Mouse (Mus musculus) frontal cortex, postnatal 14 days (tissue): Measurements from ENCODE around the gene Pdxp.
A peak's percentile ranks its signal among the peaks of the same experiment; 100 is the strongest.

Experiments used
- DNase-seq, 2 experiments: peaks; one replicate each; pipeline ENCODE4 v3.0.0; 2022; ENCODE audit warnings: low spot score in 2 of 2

Pdxp gene

DNA sequence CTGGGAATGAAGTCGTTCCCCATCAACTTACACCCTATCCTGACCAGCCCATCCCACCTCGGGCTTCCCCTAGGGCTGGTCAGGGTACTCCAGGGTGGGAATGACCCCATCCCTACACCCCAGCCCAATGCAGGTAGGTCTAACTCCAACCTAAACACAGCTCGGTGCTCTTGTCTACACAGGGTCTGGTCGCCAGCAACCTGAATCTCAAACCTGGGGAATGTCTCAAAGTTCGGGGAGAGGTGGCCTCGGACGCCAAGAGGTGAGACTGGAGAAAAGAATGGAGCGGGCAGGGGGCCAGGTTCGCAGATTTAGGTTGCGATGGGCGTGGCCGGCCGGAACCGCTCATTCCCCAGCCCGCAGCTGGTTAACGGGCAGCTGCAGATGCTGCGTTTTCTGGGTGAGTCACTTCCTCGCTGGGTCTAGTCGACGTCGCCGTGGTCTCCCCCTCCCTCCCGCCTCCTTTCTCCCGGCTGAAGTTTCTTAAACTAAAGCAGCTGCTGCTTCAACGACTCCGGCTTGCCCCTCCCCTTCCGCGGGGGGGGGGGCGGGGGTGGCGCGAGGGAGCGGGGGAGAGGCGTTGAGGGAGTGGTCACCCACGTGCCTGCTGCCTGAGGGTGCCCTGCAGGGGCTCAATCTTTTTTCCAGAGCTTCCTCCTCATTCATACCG lies 14.2 kb downstream of the Pdxp start:
- peak in 1 of 2 experiments; percentile 48 for DNase-seq

DNA sequence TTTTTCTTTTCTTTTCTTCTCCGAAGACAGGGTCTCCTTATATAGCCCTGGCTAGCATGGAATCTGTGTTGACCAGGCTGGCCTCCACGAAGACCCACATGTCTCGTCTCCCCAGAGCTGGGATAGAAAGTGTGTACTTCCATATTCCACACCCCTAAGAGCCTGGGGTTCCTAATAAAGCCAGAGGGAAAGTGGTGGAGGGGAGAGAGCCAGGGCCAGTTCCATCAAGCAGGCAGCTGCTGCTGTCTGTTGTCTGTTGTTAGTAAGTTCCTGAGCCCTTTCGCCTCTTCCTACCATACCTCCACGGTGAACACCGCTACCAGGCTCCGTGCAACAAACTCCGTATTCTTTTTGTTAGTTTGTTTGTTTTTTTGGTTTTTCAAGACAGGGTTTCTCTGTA lies 14.8 kb downstream of the Pdxp start:
- no peak for DNase-seq

DNA sequence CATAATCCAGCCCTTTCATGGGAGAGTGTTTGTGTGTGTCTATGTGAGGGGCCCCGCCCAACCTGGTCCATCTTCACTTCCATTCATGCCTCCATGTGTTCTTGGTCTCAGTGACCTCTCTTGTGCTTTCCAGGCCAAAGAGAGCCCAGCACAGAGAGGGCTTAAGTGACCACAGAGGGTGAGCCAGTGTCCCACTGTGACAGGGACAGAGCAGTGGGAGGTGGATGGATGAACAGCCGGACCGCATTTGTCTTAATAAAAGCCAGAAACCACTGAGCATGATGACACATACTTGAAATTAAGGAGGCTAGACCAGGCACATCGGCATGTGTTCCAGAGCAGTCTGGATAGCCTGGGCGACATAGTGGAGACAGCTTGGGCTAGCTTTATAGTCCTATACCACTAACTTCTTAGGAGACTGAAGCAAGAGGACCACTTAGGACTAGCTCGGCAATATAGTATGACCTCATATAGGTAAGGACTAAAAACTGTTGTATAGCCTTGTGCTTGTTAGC lies 16.5 kb downstream of the Pdxp start:
- DNase-seq = no peak

DNA sequence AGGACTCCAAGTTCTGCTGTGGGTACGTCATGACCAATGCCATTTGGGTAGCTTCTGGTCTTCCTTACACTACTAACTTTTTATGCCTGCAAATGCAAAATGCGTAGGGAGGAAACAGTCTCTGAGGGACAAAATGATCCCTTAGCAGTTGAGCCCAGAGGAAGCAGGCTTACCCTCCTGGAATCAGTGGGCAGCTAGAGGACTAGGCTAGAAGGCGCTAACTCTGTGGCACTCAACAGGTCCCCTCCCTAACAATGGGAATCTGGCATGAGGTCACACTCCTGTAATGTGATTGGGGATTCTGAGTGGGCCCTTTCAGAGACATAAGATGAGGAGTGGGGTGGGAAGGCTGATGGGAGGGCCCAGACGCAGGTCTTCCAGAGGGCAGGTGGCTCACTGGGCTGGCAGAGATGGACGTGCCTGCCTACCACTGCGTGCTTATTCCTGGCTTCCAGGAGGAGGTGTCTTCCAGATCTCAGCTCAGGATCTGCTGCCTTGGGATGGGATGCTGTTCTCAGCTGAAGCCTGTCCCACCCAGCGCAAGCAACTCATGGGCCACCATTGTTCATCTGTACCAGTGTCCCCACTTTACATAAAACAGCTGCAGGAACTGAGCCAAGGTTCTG lies 17.2 kb downstream of the Pdxp start:
- no peak for DNase-seq

DNA sequence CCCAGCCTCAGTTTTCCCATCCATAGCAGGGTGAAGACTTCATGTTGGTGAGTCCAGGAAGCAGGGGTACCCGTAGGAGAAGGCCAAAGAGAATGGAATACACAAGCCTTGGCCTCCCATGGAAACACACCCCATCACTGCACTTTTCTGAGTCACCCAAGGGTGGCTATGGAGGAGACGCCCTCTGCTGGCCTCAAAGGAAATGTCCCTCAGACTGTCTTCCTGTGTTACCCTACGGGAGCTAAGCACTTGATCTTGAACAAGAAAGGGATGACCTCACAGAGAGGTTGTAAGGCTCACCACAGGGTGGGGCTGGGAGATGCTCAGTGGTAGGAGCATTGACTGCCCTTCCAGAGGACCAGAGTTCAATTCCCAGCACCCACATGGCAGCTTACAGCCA lies 17.9 kb downstream of the Pdxp start:
- no peak for DNase-seq

DNA sequence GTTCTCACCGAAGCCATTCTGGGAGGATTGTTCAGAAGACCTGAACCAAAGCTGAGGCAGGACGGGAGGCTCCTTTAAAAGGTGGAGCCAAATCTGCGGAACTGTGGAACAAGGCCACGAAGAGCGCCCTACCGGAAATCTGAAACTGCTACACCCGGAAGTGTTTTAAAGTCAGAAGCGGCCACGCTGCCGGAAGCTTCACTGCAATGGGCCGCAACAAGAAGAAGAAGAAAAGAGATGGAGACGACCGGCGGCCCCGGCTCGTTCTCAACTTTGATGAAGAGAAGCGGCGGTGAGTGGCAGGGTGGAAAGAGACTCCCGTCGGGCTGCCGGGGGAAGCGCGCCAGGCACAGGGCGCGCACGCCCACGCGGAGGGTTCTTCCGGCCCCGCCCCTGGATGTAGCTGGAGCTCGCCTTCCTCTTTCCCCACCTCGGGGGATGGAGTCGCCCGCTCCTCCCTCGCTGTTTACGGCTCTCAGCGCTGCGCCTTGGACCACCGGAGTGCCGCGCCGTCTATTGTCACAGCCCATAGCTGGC lies 21.1 kb downstream of the Pdxp start, which contains the start of gene Nol12:
Gene Nol12, plus strand, starts transcription at position 150 of the 537 bp plus-strand sequence.
- peak; percentile 68 to 78 for DNase-seq

DNA sequence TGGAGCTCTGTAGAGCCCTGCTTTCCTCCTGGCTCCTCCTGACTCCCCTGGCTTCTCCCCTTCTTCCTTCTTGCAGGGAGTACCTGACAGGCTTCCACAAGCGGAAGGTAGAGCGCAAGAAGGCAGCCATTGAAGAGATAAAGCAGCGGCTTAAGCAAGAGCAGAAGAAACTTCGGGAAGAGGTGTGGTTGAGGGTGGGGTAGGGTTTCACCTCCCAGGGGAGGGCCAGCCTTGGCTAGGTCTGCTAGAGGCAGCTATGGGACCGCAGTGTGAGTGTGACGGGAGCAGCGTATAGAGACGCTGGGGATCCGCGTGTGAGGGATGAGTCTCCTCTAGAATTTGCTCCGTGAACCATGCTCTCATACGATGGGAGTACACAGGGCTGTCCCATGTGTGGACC lies 22.7 kb downstream of the Pdxp start:
- DNase-seq = no peak

DNA sequence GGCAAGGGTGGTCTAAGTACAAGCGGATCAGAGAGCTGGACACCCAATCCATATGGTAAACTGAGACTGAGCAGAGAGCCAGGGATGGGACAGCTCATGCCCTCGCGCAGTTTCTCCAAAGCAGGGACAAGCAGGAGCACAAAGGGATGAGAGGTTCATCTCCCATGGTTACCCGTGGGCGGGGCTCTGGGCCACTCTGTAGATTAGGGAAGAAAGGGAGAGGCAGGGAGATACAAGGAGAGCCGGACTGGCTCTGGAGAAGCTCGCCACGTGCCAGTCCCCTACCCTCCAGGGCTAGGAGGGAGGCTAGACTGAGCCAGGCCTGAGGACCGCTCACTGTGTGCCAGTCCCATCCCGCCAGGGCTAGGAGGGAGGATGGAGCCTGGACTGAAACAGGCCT lies 23.6 kb downstream of the Pdxp start:
- DNase-seq = no peak

DNA sequence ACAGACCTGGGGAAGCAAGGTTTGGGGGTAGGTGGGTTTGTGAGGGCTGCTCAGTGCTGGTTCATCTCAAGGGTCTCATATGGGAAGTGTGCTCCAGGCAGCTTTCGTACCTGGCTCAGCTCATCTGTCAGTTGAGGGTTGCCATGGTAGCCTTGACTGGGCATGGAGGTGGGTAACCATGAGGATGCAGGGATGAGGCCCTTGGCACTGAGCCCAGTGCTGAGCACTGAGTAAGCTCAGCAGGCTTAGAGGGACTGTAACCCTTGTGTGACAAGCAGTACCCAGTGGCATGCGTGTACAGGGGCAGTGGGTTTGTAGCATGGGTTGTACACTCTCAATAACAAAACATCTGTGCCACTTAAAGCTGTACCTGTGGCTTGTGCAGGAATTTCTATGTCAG lies 24.2 kb downstream of the Pdxp start:
- DNase-seq = no peak

DNA sequence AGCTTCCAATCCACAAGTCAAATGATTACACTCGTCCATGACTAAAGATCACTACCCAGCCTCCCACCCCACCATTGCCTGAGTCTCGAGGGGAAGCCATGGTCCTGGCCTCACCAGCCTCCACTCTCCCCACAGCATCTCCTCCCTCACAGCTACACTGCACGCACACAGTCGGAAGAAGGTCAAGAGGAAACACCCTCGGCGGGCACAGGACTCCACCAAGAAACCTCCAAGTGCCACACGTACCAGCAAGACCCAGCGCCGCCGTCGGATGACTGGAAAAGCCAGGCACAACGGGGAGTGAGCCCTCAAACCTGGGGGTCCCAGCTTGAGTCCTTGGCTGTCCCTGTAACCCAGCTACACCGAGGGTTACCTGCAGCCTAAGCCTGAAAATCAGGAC lies 26.6 kb downstream of the Pdxp start:
- no peak for DNase-seq

DNA sequence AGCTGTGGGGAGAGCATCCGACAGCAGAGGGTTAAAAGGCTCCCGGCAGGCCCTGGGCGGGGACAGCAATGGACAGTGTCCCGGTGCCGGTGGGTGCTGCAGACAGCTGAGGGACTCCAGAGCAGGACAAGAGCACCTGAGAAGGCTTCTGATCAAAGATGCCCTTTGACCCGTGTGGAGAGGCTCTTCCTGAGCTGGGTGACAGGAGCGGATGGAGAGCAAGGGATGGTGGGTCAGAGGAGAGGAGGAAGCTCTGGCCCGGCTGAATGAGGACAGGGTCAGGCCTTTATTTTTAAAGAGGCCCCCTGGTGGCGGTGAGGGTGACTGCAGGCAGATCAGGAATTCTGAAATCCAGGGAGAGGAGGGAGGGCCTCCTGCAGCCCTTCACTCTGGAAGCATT lies 28.9 kb downstream of the Pdxp start:
- peak; percentile 67 to 75 for DNase-seq

DNA sequence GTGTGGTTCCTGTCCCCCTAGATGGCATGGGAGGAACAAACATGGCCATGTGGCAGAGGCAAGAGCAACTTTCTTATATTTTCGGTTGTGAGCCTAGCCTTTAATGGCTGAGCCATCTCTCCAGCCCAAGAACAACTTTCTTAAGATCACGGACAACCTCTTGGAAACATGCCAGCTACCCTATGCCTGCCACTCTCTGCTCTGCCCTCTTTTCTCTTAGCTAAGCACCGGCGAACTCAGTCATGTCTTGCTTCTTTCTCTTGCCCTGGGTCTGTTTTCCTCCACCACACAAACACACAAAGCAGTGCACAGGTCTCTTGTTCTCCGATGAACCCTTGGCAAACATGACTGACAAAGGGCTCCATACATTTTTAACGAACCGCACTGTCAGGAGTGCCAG lies 32.5 kb downstream of the Pdxp start:
- DNase-seq = no peak

DNA sequence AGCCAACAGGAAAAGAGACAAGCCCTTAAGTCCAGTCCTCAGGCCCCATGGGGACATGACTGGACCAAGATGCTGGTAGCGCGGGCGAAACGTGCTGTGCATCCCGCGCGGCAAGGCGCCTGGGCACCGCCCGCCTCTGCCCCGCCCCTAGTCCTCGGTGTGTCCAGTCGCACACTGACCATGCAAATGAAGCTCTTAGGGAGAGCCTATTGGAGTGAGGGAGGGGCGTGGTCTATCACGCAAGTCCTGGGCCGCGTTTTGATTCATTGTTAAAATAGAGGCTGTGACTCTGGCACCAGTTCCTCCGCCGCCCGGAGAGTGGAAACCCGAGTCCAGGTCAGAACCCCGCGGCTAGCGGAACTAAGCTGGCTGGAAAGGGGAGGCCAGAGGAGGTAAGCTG lies 33.9 kb downstream of the Pdxp start, which contains the start of gene Triobp:
Gene Triobp, plus strand, starts transcription at position 68 of the 400 bp plus-strand sequence.
- peak; percentile 77 to 79 for DNase-seq

DNA sequence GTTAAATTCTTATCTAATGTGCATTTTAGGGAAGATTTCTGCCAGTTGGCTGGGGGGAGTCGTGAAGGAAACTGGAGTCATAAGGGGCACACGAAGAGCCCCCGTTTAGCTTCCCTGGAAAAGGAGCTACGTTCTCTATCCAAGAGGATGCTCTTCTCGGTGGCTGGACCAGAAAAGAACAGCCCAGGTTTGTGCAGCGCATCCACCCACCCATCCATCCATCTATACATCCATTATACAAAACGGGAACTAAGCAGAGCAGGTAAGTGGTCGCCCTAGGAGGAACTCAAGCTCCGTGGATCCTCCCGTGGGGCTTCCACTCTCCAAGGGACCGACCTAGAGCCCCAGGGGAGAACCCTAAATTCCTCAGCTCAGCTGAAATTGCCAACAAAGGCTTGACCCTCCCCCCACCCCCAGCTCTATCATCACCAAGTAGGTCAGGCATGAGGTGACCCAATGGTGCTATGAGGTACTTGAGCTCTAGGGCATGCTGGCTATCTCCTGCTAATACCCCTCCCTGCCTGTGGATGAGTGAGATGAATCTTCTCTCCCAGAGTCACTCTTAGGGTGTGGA lies 34.5 kb downstream of the Pdxp start:
- no peak for DNase-seq

DNA sequence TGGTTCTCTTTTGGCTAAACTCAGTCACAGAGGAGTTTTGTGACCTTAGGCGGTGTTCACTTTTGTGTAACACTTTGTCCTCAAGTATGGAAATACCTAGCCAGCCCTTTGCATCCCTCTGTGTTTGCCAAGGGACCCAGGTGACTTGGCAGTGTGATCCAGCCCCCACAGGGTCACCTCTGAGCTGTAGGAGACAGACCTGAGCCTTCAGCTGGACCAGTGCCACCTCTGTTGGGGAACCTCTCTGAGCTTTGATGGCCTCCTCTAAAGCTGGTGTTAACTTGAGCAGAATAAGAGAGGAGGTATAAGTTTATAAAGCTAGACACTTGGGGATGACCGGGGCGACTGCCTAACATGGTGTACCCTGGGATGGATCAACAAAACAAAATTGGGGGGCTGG lies 35.2 kb downstream of the Pdxp start:
- DNase-seq = no peak

DNA sequence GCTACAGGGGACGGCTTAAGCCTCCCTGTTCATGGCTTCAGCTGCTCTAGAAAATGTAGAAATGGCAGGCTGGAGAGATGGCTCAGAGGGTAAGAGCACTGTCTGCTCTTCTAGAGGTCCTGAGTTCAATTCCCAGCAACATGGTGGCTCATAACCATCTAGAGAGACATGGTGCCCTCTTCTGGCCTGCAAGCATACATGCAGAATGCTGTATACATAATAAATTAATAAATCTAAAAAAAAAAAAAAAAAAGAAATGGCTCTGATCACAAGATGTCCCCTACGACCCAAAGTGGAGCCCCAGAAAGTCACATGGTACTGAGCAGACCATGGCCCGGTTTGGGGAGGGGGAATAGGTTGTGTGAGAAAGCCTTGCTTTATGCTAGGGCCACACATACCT lies 41.9 kb downstream of the Pdxp start:
- no peak for DNase-seq

DNA sequence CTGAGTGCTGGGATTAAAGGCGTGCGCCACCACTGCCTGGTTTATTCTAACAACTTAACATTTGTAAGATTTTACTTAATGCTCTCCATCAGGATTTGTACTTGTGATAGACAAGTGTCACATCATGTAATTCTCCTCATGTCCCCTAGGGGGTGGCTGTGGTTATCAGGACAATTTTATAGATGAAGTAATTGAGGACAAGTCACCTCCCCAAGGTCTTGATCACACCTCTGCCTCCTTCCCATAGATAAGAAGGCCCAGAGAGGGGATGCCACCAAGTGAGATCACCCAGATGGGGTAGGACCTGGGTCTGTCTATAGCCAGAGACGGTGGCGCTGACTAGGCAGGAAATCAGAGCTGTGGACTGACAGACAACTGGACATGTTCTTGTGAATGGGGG lies 42.6 kb downstream of the Pdxp start:
- no peak for DNase-seq

DNA sequence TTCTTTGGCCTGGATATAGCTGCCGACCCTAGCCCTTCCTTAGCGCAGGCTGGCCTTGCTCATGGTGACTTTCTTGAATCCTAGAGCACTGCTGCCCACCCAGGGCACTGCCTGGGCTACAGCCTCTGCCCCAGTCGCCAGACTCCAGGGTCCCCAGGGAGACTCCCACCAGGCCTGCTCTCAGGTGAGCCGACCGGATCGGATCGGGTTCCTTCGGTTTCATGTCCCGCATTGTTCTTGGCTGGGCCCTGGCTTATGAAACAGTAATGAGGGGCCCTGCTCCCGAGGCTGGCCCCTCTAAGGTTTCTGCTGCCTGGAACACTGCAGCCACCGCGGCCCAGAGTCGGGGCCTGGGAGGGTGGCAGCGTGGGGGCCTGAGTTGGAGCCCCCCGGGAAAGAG lies 43.3 kb downstream of the Pdxp start:
- no peak for DNase-seq

DNA sequence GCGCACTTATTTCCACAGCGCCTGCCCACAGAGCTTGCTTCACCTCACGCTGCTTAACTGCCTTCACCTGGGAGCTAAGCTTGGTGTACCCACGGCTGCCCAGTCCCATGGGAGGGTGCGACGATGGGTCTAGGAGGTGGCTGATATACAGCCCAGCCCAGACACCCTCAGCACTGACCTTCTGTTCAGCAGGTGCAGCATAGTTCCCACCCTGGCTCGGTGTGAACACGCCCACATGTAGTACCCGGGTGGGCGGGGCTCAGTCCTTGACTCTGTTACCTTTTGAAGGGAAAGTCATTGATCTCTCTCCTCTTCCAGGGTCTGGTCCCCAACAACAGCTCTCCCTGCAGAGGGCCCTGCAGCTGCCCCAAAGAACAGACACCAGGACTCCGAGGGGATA lies 45.8 kb downstream of the Pdxp start:
- no peak for DNase-seq

DNA sequence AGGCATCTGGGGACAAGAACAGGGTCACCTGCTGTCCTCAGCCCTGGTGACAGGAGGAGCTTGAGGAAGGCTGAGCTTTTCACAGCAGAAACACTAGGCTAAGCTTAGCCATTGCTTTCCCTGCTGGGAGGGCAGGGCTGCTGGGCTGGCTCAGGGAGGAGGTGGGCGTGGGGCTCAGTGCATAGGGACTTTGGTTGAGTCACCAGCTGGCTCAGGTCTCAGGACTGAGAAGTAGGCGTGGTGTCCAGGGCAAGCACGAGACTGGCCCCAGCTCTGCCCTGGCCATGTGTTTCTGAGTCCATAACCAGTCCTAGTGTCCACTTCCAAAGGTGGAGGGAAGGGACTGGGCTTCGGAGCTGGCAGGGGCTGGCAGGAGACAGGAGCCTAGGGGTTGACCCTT lies 46.4 kb downstream of the Pdxp start:
- DNase-seq = no peak

DNA sequence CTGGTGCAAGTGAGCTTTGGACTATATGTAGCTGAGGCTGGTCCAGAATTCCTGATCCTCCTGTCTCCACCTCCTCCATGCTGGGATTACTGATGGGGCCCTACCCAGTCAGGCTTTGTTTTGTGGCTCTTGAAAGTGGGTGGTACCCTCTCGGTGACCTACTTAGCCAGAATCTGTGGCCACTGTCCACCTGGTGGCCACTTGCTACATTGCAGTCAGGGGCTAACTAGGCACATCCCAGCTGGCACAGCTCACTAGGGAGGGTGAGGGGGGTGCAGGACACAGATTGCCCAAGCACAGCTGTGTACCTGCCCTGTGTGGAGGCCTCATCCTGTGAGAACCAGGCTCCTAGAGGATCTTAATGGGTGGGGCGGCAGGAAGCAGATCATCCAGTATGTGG lies 49.2 kb downstream of the Pdxp start:
- no peak for DNase-seq
